Comparison of ENCODE assay signal across 8 mouse cellular contexts in the genomic region with DNA sequence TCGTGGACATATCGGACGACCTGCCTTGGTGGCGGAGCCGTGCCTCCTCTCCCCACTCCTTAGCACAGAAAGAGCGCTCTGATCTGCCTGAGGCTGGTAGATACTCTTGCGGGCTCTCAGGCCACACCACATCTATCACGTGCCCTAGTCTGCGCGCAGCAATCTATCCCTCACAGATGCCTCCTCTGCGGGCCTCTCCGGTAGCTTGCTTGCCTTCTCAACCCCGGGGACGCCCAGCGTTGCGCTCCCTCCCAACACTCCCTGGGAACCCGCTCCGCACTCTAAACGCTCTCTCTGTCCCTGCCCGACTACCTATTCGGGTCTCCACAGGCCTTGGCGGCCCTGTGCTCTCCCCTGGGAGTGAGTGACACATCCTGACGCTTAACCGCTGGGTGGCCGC. TPM values are rescaled to one million over a fixed set of nuclear protein-coding genes. Genes with fewer than 3 reads are reported as not detected.
A peak's percentile ranks its signal among the peaks of the same experiment; 100 is the strongest.
DNase-seq lines count a peak whose midpoint lies in the region; ATAC-seq lines count a peak whose summit lies in the region.

TSS of gene Tmem132b (plus strand) at position 141 of the 400 bp plus-strand sequence.

- peaks cover 70% of the 10 kb centered on the region for H3K27me3 ChIP-seq in lung, embryonic 16.5 days (ENCODE audit: control insufficient read depth, insufficient read depth, low read depth, low read length)
- peaks cover 15% of the 10 kb centered on the region; the same call in 1 of the 2 replicates for H3K27me3 ChIP-seq in forebrain, embryonic 15.5 days
- H3K27me3 ChIP-seq in midbrain, embryonic 15.5 days (replicated peaks), result peaks cover 37% of the 10 kb centered on the region

- DNase-seq in lung, adult 18-20 months, result no peak
- DNase-seq in layer of hippocampus, postnatal 36 days, result peak; percentile 61
- no peak for DNase-seq in cerebellum, adult 11 months
- no peak for DNase-seq in ovary, adult 18-20 months (ENCODE audit: low spot score)
- no peak for DNase-seq in cerebellum, adult 9-11 months

- peak; percentile 10; the same call in 1 of the 2 replicates for ATAC-seq in lung, embryonic 16.5 days (ENCODE audit: low read depth)
- ATAC-seq in forebrain, embryonic 15.5 days (replicated peaks), result peak; percentile 41
- ATAC-seq in midbrain, embryonic 15.5 days (replicated peaks), result peak; percentile 69

- under 1% methylated on average over 22 of the region's 25 CpGs for WGBS in lung, embryonic 16.5 days
- WGBS in forebrain, embryonic 15.5 days, result 6% methylated on average over 24 of the region's 25 CpGs
- WGBS in midbrain, embryonic 15.5 days, result 3% methylated on average over 24 of the region's 25 CpGs

- H3K9me3 ChIP-seq in lung, embryonic 16.5 days (ENCODE audit: control insufficient read depth, low read length), result no peaks in the 10 kb centered on the region
- no peaks in the 10 kb centered on the region for H3K9me3 ChIP-seq in forebrain, embryonic 15.5 days
- no peaks in the 10 kb centered on the region for H3K9me3 ChIP-seq in midbrain, embryonic 15.5 days

- peak within 1 kb of the TSS; percentile 76 for H3K4me2 ChIP-seq in lung, embryonic 16.5 days (ENCODE audit: low read depth, low read length)
- H3K4me2 ChIP-seq in forebrain, embryonic 15.5 days (replicated peaks), result peak within 1 kb of the TSS; percentile 95
- H3K4me2 ChIP-seq in midbrain, embryonic 15.5 days, result peak within 1 kb of the TSS; percentile 91

- peaks cover 8% of the 10 kb centered on the region; the same call in 1 of the 2 replicates for H3K4me1 ChIP-seq in lung, embryonic 16.5 days (replicated peaks; ENCODE audit: control insufficient read depth, insufficient read depth, low read length)
- peaks cover 35% of the 10 kb centered on the region for H3K4me1 ChIP-seq in forebrain, embryonic 15.5 days
- H3K4me1 ChIP-seq in midbrain, embryonic 15.5 days, result peaks cover 38% of the 10 kb centered on the region

- no peaks in the 10 kb centered on the region for H3K36me3 ChIP-seq in lung, embryonic 16.5 days (ENCODE audit: control insufficient read depth, insufficient read depth, low read length)
- no peaks in the 10 kb centered on the region for H3K36me3 ChIP-seq in forebrain, embryonic 15.5 days
- H3K36me3 ChIP-seq in midbrain, embryonic 15.5 days (replicated peaks), result no peaks in the 10 kb centered on the region

- H3K4me3 ChIP-seq in lung, embryonic 16.5 days (ENCODE audit: low read length), result peak within 1 kb of the TSS; percentile 43
- peak within 1 kb of the TSS; percentile 66 for H3K4me3 ChIP-seq in forebrain, embryonic 15.5 days
- peak within 1 kb of the TSS; percentile 69 for H3K4me3 ChIP-seq in midbrain, embryonic 15.5 days

- no peak within 1 kb of the TSS for H3K27ac ChIP-seq in lung, embryonic 16.5 days (ENCODE audit: low read length)
- peak within 1 kb of the TSS; percentile 69 for H3K27ac ChIP-seq in forebrain, embryonic 15.5 days (replicated peaks)
- peak within 1 kb of the TSS; percentile 74 for H3K27ac ChIP-seq in midbrain, embryonic 15.5 days

- H3K9ac ChIP-seq in lung, embryonic 16.5 days (ENCODE audit: low read length), result peak within 1 kb of the TSS; percentile 27; the same call in 1 of the 2 replicates
- peak within 1 kb of the TSS; percentile 60 for H3K9ac ChIP-seq in forebrain, embryonic 15.5 days (replicated peaks)
- peak within 1 kb of the TSS; percentile 58 for H3K9ac ChIP-seq in midbrain, embryonic 15.5 days

RNA-seq across cellular contexts. Expression of gene Tmem132b, which starts in this region (rescaled TPM):
- not detected in 2 replicates for polyA plus RNA-seq in lung, embryonic 16.5 days (2015; fragmentation: Nextera tagmentation; extraction: Ambion mirVana)
- polyA plus RNA-seq in forebrain, embryonic 15.5 days (2015; fragmentation: Nextera tagmentation; extraction: Ambion mirVana), result 8.2 and 8.3 TPM in 2 replicates
- total RNA-seq in layer of hippocampus, postnatal 36 days (2021), result 100 to 1,000 TPM; 114 to 131 TPM
- 6.8 and 8.1 TPM in 2 replicates for polyA plus RNA-seq in midbrain, embryonic 15.5 days (2015; fragmentation: Nextera tagmentation; extraction: Ambion mirVana)

Comparison
In these comparisons a context has a peak if more than half of its experiments do, and no peak if none do; other contexts are left out.
1. Peak in ATAC-seq, H3K4me3 ChIP-seq, H3K9ac ChIP-seq and H3K4me2 ChIP-seq in lung, embryonic 16.5 days; RNA of the gene not detected or under 1 TPM.
2. ATAC-seq: peak in every context shown above with its lines; median percentile 69 in midbrain, embryonic 15.5 days; 41 in forebrain, embryonic 15.5 days; 10 in lung, embryonic 16.5 days.
3. DNase-seq: peak in layer of hippocampus, postnatal 36 days (2 of 2); none in lung, adult 18-20 months (0 of 2), cerebellum, adult 11 months (single experiment), ovary, adult 18-20 months (single experiment) and cerebellum, adult 9-11 months (single experiment).
4. Peak in every context shown above with its lines, with median percentiles within 50 percentile points of each other: H3K4me2 ChIP-seq, H3K4me3 ChIP-seq and H3K9ac ChIP-seq.